In genomic region chr6:107442058-107442457, GRCm38 (mm10) we compare ENCODE assay signal across 13 mouse cellular contexts.
"Had no signal": no experiment of that assay in that cellular context is flagged by ENCODE, and none has a peak within 500 bp of the region (broad histone marks: within the 10 kb centered on the region; RNA-seq: fewer than 3 reads in every experiment).

No protein-coding gene starts in this region.

- H3K36me3 ChIP-seq: kidney, embryonic 15.5 days; limb, embryonic 15.5 days; liver, embryonic 12.5 days; midbrain, embryonic 10.5 days; neural tube, embryonic 15.5 days had no signal

- H3K9ac ChIP-seq: kidney, embryonic 15.5 days; limb, embryonic 15.5 days; liver, embryonic 12.5 days; lung, embryonic 14.5 days; neural tube, embryonic 15.5 days had no signal

- H3K4me2 ChIP-seq: kidney, embryonic 15.5 days; limb, embryonic 15.5 days; liver, embryonic 12.5 days; lung, embryonic 14.5 days; neural tube, embryonic 15.5 days had no signal

- H3K27me3 ChIP-seq: kidney, embryonic 15.5 days; limb, embryonic 15.5 days; liver, embryonic 12.5 days; neural tube, embryonic 15.5 days had no signal

- H3K4me3 ChIP-seq: kidney, embryonic 15.5 days; limb, embryonic 15.5 days; liver, embryonic 12.5 days; midbrain, embryonic 10.5 days; myocyte; neural tube, embryonic 15.5 days had no signal

- H3K4me1 ChIP-seq: kidney, embryonic 15.5 days; limb, embryonic 15.5 days; liver, embryonic 12.5 days; midbrain, embryonic 10.5 days; neural tube, embryonic 15.5 days had no signal

- DNase-seq: kidney, postnatal 14 days; lung, embryonic 14.5 days; lung, postnatal 10 days; lung, postnatal 4 days; right cerebral cortex, adult 18-20 months; right cerebral cortex, postnatal 25 days; thymus, postnatal 36 days had no signal

- ATAC-seq: liver, embryonic 12.5 days had no signal

- H3K9me3 ChIP-seq: kidney, embryonic 15.5 days; limb, embryonic 15.5 days; liver, embryonic 12.5 days; midbrain, embryonic 10.5 days; neural tube, embryonic 15.5 days had no signal

- H3K27ac ChIP-seq: kidney, embryonic 15.5 days; limb, embryonic 15.5 days; liver, embryonic 12.5 days; midbrain, embryonic 10.5 days; neural tube, embryonic 15.5 days had no signal
